Mouse (Mus musculus): Measurements from ENCODE around the gene Stk35.

GRCm38 (mm10) chr2:129876935-129877334 is 76.6 kb downstream of the Stk35 start:
- TF ChIP-seq POLR2A (IDR thresholded peaks at IDR 0.05; ENCODE audit: borderline replicate concordance, low read depth, low read length) (no peak), CTCF (IDR thresholded peaks at IDR 0.05; ENCODE audit: low read depth, low read length) (no peak)
